Mouse (Mus musculus) limb, embryonic 14.5 days (tissue): ENCODE results near the gene Gm42791. TPM values are rescaled to one million over a fixed set of nuclear protein-coding genes. Genes with fewer than 3 reads are reported as not detected.

Source experiments
- ATAC-seq: fragments of 200-750 bp; cut with Nextera tagmentation; 2 replicates; pipeline ENCODE4 v1.8.0; 2017; ENCODE audit warnings: low read depth, moderate number of reproducible peaks, moderate TSS enrichment; ENCODE audit not compliant: low FRiP score
- DNase-seq: peaks from one replicate; pipeline ENCODE4 v3.0.0-alpha.2; 2015; ENCODE audit warnings: low spot score
- H3K27ac ChIP-seq: fragments of 300-500 bp; sonication (generic); replicated peaks from 2 replicates; pipeline ENCODE4 v1.5.1; 2014; ENCODE audit warnings: low read depth, mild to moderate bottlenecking, low read length, moderate library complexity, mixed read lengths
- H3K27me3 ChIP-seq: fragments of 300-500 bp; sonication (generic); 2 replicates; pipeline ENCODE4 v1.6.1; 2014; ENCODE audit warnings: low read length, mixed read lengths; ENCODE audit not compliant: control insufficient read depth, insufficient read depth
- H3K36me3 ChIP-seq: fragments of 300-500 bp; sonication (generic); 2 replicates; pipeline ENCODE4 v1.6.1; 2014; ENCODE audit warnings: mild to moderate bottlenecking, low read length, moderate library complexity, mixed read lengths; ENCODE audit not compliant: control insufficient read depth, insufficient read depth
- H3K4me1 ChIP-seq: fragments of 300-500 bp; sonication (generic); 2 replicates; pipeline ENCODE4 v1.6.1; 2014; ENCODE audit warnings: antibody characterized with exemption, low read length, mixed read lengths; ENCODE audit not compliant: control insufficient read depth, insufficient read depth
- H3K4me2 ChIP-seq: fragments of 300-500 bp; sonication (generic); replicated peaks from 2 replicates; pipeline ENCODE4 v1.6.1; 2014; ENCODE audit warnings: low read depth, mild to moderate bottlenecking, low read length, moderate library complexity; ENCODE audit not compliant: severe bottlenecking
- H3K4me3 ChIP-seq: fragments of 300-500 bp; sonication (generic); replicated peaks from 2 replicates; pipeline ENCODE4 v1.5.1; 2014; ENCODE audit warnings: low read length
- H3K9ac ChIP-seq: fragments of 300-500 bp; sonication (generic); 2 replicates; pipeline ENCODE4 v1.6.1; 2014; ENCODE audit warnings: mild to moderate bottlenecking, low read depth, low read length, moderate library complexity; ENCODE audit not compliant: severe bottlenecking
- H3K9me3 ChIP-seq: fragments of 300-500 bp; sonication (generic); 2 replicates; pipeline ENCODE4 v1.6.1; 2016; ENCODE audit warnings: low read length; ENCODE audit not compliant: control insufficient read depth
- POLR2A ChIP-seq: fragments of 200-500 bp; IDR thresholded peaks from 2 replicates; pipeline ENCODE4 v1.8.0; 2012; ENCODE audit warnings: inconsistent platforms, mild to moderate bottlenecking, moderate library complexity, borderline replicate concordance; ENCODE audit not compliant: insufficient read depth, insufficient read length; ENCODE audit errors: extremely low read depth
- WGBS: fragments of 180-500 bp; shearing (Covaris S2); extraction: QIAGEN DNeasy Blood & Tissue Kit; methylation state at CpG from one replicate; pipeline ENCODE4 v1.1.7; 2014; 5-methylcytosine and 5-hydroxymethylcytosine counted together
- polyA plus RNA-seq, 2 experiments: library from polyadenylated mRNA; depleted of rRNA in 1 of 2; stranded (reverse) in 1 of 2; unstranded in 1 of 2; fragments of >200 nt; fragmentation: Nextera tagmentation in 1 of 2; extraction: Ambion mirVana in 1 of 2; gene quantifications; 2 replicates each; pipeline versions ENCODE4 v1.2.1 to v1.2.3; 2012 to 2014

The Gm42791 gene
- polyA plus RNA-seq, 2 experiments, result not detected

- 52% methylated on average over 18 of the region's 18 CpGs for WGBS
- peak; percentile 45 for ATAC-seq
- Histone ChIP-seq H3K36me3 (no peaks in the 10 kb centered on the region), H3K9me3 (no peaks in the 10 kb centered on the region), H3K9ac (no peak overlapping the region), H3K4me1 (peaks cover 14% of the 10 kb centered on the region), H3K27me3 (no peaks in the 10 kb centered on the region), H3K4me2 (no peak overlapping the region), H3K4me3 (no peak overlapping the region), H3K27ac (peak overlapping the region; percentile 70)
- no peak for TF ChIP-seq POLR2A
- DNase-seq, result no peak
Measured at GRCm38 (mm10) chr5:148978458-148979165, 16.3 kb downstream of the Gm42791 start.

GRCm38 (mm10) chr5:148977698-148978457 is 17.1 kb downstream of the Gm42791 start:
- no peaks in the 10 kb centered on the region for H3K27me3 ChIP-seq
- H3K4me3 ChIP-seq, result no peak overlapping the region
- WGBS, result 12% methylated on average over 14 of the region's 14 CpGs
- DNase-seq (peak; percentile 65), ATAC-seq (peak; percentile 81)
- H3K4me1 ChIP-seq, result peaks cover 21% of the 10 kb centered on the region
- H3K9ac ChIP-seq, result no peak overlapping the region
- H3K27ac ChIP-seq, result peak overlapping the region; percentile 70
- no peak for TF ChIP-seq POLR2A
- no peaks in the 10 kb centered on the region for H3K36me3 ChIP-seq
- H3K9me3 ChIP-seq, result no peaks in the 10 kb centered on the region
- no peak overlapping the region for H3K4me2 ChIP-seq

- Histone ChIP-seq H3K9ac (no peak overlapping the region), H3K36me3 (no peaks in the 10 kb centered on the region), H3K27me3 (no peaks in the 10 kb centered on the region), H3K4me3 (no peak overlapping the region), H3K4me1 (peaks cover 24% of the 10 kb centered on the region), H3K9me3 (no peaks in the 10 kb centered on the region), H3K4me2 (no peak overlapping the region), H3K27ac (no peak overlapping the region)
- 55% methylated on average over 8 of the region's 8 CpGs for WGBS
- TF ChIP-seq POLR2A, result no peak
- no peak for ATAC-seq
- DNase-seq, result no peak
Measured at GRCm38 (mm10) chr5:148976876-148977275, 18.1 kb downstream of the Gm42791 start.

- Histone ChIP-seq H3K4me1 (peaks cover 25% of the 10 kb centered on the region), H3K4me2 (no peak overlapping the region), H3K9ac (no peak overlapping the region), H3K27me3 (no peaks in the 10 kb centered on the region), H3K27ac (no peak overlapping the region), H3K9me3 (no peaks in the 10 kb centered on the region), H3K4me3 (no peak overlapping the region), H3K36me3 (no peaks in the 10 kb centered on the region)
- TF ChIP-seq POLR2A, result no peak
- WGBS, result 89% methylated on average over 12 of the region's 12 CpGs
- ATAC-seq, result no peak
- DNase-seq, result no peak
Measured at GRCm38 (mm10) chr5:148975035-148975434, 19.9 kb downstream of the Gm42791 start.

- H3K9me3 ChIP-seq, result no peaks in the 10 kb centered on the region
- 4% methylated on average over 5 of the region's 6 CpGs for WGBS
- peaks cover 23% of the 10 kb centered on the region for H3K4me1 ChIP-seq
- no peak for ATAC-seq
- H3K27ac ChIP-seq, result no peak overlapping the region
- DNase-seq, result no peak
- H3K4me2 ChIP-seq, result no peak overlapping the region; the same call in 1 of the 2 replicates
- no peaks in the 10 kb centered on the region for H3K36me3 ChIP-seq
- no peak overlapping the region for H3K4me3 ChIP-seq
- no peak for TF ChIP-seq POLR2A
- H3K9ac ChIP-seq, result no peak overlapping the region
- H3K27me3 ChIP-seq, result no peaks in the 10 kb centered on the region
Measured at GRCm38 (mm10) chr5:148973019-148973668, 21.8 kb downstream of the Gm42791 start.
